In genomic region chr9:65123552-65124168, GRCm38 (mm10) we compare ENCODE assay signal across 9 mouse cellular contexts. TPM values are rescaled to one million over a fixed set of nuclear protein-coding genes. Genes with fewer than 3 reads are reported as not detected.
A peak's percentile ranks its signal among the peaks of the same experiment; 100 is the strongest.
DNase-seq lines count a peak whose midpoint lies in the region; ATAC-seq and TF ChIP-seq lines count a peak whose summit lies in the region.
"Had no signal": no experiment of that assay in that cellular context is flagged by ENCODE, and none has a peak within 500 bp of the region (broad histone marks: within the 10 kb centered on the region; RNA-seq: fewer than 3 reads in every experiment).

No protein-coding gene starts in this region.

- peak; percentile 71 for TF ChIP-seq CTCF in embryonic fibroblast, embryonic 13.5 days (IDR thresholded peaks at IDR 0.05; ENCODE audit: borderline replicate concordance, insufficient read depth, low read length)
- peak; percentile 70 for TF ChIP-seq CTCF in liver, embryonic 14.5 days (IDR thresholded peaks at IDR 0.05; ENCODE audit: low read depth)

- peak overlapping the region; percentile 58 for H3K9ac ChIP-seq in hindbrain, embryonic 16.5 days (ENCODE audit: low read depth, low read length)
- H3K9ac ChIP-seq in liver, embryonic 14.5 days (replicated peaks) = no peak overlapping the region
- H3K9ac ChIP-seq in neural tube, embryonic 13.5 days = peak overlapping the region; percentile 73

- no peaks in the 10 kb centered on the region for H3K4me1 ChIP-seq in embryonic fibroblast, embryonic 13.5 days (ENCODE audit: control insufficient read depth, insufficient read depth, low read length)
- peaks cover 5% of the 10 kb centered on the region for H3K4me1 ChIP-seq in hindbrain, embryonic 16.5 days (ENCODE audit: control insufficient read depth, insufficient read depth, low read depth, low read length)
- no peaks in the 10 kb centered on the region for H3K4me1 ChIP-seq in liver, embryonic 14.5 days (replicated peaks; ENCODE audit: control insufficient read depth in 2 of 2, insufficient read depth in 2 of 2, low read length in 1 of 2)
- peaks cover 23% of the 10 kb centered on the region for H3K4me1 ChIP-seq in neural tube, embryonic 13.5 days (replicated peaks)

- peaks cover 5% of the 10 kb centered on the region for H3K27me3 ChIP-seq in hindbrain, embryonic 16.5 days (replicated peaks; ENCODE audit: control insufficient read depth, insufficient read depth, low read length)
- H3K27me3 ChIP-seq in liver, embryonic 14.5 days (ENCODE audit: control insufficient read depth, insufficient read depth, low read length) = peaks cover 26% of the 10 kb centered on the region
- H3K27me3 ChIP-seq in neural tube, embryonic 13.5 days = peaks cover 33% of the 10 kb centered on the region

- DNase-seq in gastrocnemius, postnatal 14 days = peak; percentile 38
- DNase-seq in gastrocnemius, postnatal 4 days (ENCODE audit: low spot score in 2 of 2) = no peak
- peak; percentile 65 for DNase-seq in adrenal gland, postnatal 25 days
- DNase-seq in liver, embryonic 14.5 days (ENCODE audit: low read depth in 3 of 3, low spot score in 3 of 3) = no peak
- DNase-seq in ovary, postnatal 10 days (ENCODE audit: low spot score) = no peak

- peak overlapping the region; percentile 64 for H3K4me2 ChIP-seq in hindbrain, embryonic 16.5 days (ENCODE audit: low read length)
- H3K4me2 ChIP-seq in liver, embryonic 14.5 days (ENCODE audit: low read depth) = peak overlapping the region; percentile 46
- H3K4me2 ChIP-seq in neural tube, embryonic 13.5 days = peak overlapping the region; percentile 78

- no peaks in the 10 kb centered on the region for H3K9me3 ChIP-seq in hindbrain, embryonic 16.5 days (ENCODE audit: control insufficient read depth, low read length)
- no peaks in the 10 kb centered on the region for H3K9me3 ChIP-seq in liver, embryonic 14.5 days (ENCODE audit: control insufficient read depth, low read length)
- no peaks in the 10 kb centered on the region for H3K9me3 ChIP-seq in neural tube, embryonic 13.5 days

- no peak for TF ChIP-seq EP300 in liver, embryonic 14.5 days (IDR thresholded peaks at IDR 0.05; ENCODE audit: low read depth)

- no peak overlapping the region for H3K4me3 ChIP-seq in embryonic fibroblast, embryonic 13.5 days (ENCODE audit: insufficient read depth, low read length)
- H3K4me3 ChIP-seq in hindbrain, embryonic 16.5 days (ENCODE audit: low read length) = peak overlapping the region; percentile 32
- H3K4me3 ChIP-seq in liver, embryonic 14.5 days (ENCODE audit: insufficient read depth in 1 of 2, low read depth in 2 of 2, low read length in 2 of 2) = peak overlapping the region; percentile 7 to 25; a peak in 2 of 4 replicates
- peak overlapping the region; percentile 42 for H3K4me3 ChIP-seq in neural tube, embryonic 13.5 days

- intact Hi-C loops in gastrocnemius, postnatal 14 days (cut with DNase I; ENCODE audit: low total_unique reads) = loop anchor here (5.0 kb wide), 1 partner anchor 111 kb away; no protein-coding TSS in a partner anchor

- 4% methylated on average over 48 of the region's 48 CpGs for WGBS in hindbrain, embryonic 16.5 days
- 4% methylated on average over 48 of the region's 48 CpGs for WGBS in liver, embryonic 14.5 days (ENCODE audit: insufficient replicate concordance)
- WGBS in neural tube, embryonic 13.5 days = 2% methylated on average over 48 of the region's 48 CpGs

- ATAC-seq in hindbrain, embryonic 16.5 days = peak; percentile 57
- no peak for ATAC-seq in liver, embryonic 14.5 days (ENCODE audit: insufficient read depth)
- peak; percentile 27; the same call in 1 of the 2 replicates for ATAC-seq in neural tube, embryonic 13.5 days (ENCODE audit: low read depth)

- no peak for TF ChIP-seq POLR2A in embryonic fibroblast, embryonic 13.5 days (IDR thresholded peaks at IDR 0.05; ENCODE audit: low read depth, low read length)

- H3K36me3 ChIP-seq in hindbrain, embryonic 16.5 days (ENCODE audit: control insufficient read depth, insufficient read depth, low read length) = peaks cover 13% of the 10 kb centered on the region
- H3K36me3 ChIP-seq in liver, embryonic 14.5 days (replicated peaks; ENCODE audit: control insufficient read depth, insufficient read depth, low read depth) = no peaks in the 10 kb centered on the region
- peaks cover 15% of the 10 kb centered on the region; the same call in 1 of the 2 replicates for H3K36me3 ChIP-seq in neural tube, embryonic 13.5 days

- no peak overlapping the region for H3K27ac ChIP-seq in embryonic fibroblast, embryonic 13.5 days (ENCODE audit: insufficient read depth, low read length)
- H3K27ac ChIP-seq in hindbrain, embryonic 16.5 days (ENCODE audit: low read depth, low read length) = no peak overlapping the region
- no peak overlapping the region for H3K27ac ChIP-seq in liver, embryonic 14.5 days
- no peak overlapping the region for H3K27ac ChIP-seq in neural tube, embryonic 13.5 days (replicated peaks)

RNA-seq across cellular contexts. Expression of gene Igdcc3, which starts 17.3 kb away (rescaled TPM):
- total RNA-seq in gastrocnemius, postnatal 14 days (2021) = under 1 TPM; 0.37 to 0.58 TPM
- total RNA-seq in gastrocnemius, postnatal 4 days (2021) = under 1 TPM; 0.88 to 0.91 TPM
- total RNA-seq in adrenal gland, postnatal 25 days (2021) = 1.2 and 1.3 TPM in 2 replicates
- polyA plus RNA-seq in embryonic fibroblast, embryonic 13.5 days (2011; ENCODE audit: insufficient read length, low read depth, missing spikeins) = not detected in 2 replicates
- 4.4 and 9.0 TPM in 2 replicates for polyA plus RNA-seq in hindbrain, embryonic 16.5 days (2015; fragmentation: Nextera tagmentation; extraction: Ambion mirVana)
- 0.06 and 0.10 TPM in 2 replicates for polyA plus RNA-seq in liver, embryonic 14.5 days (2012; rRNA removed)
- 0.06 and 0.13 TPM in 2 replicates for polyA plus RNA-seq in liver, embryonic 14.5 days (2014; fragmentation: Nextera tagmentation; extraction: Ambion mirVana)
- polyA plus RNA-seq in neural tube, embryonic 13.5 days (2015; fragmentation: Nextera tagmentation; extraction: Ambion mirVana) = 12.3 and 12.9 TPM in 2 replicates
- polyA plus RNA-seq: large intestine, adult 2 months had no signal

RNA-seq across cellular contexts. Expression of gene Igdcc4, which starts 22.4 kb away (rescaled TPM):
- 10 to 100 TPM; 31.8 to 39.9 TPM for total RNA-seq in gastrocnemius, postnatal 14 days (2021)
- total RNA-seq in gastrocnemius, postnatal 4 days (2021) = 100 to 1,000 TPM; 152 to 153 TPM
- 31.7 and 42.0 TPM in 2 replicates for total RNA-seq in adrenal gland, postnatal 25 days (2021)
- 25.1 and 42.1 TPM in 2 replicates for polyA plus RNA-seq in embryonic fibroblast, embryonic 13.5 days (2011; ENCODE audit: insufficient read length, low read depth, missing spikeins)
- polyA plus RNA-seq in hindbrain, embryonic 16.5 days (2015; fragmentation: Nextera tagmentation; extraction: Ambion mirVana) = 12.8 and 17.7 TPM in 2 replicates
- polyA plus RNA-seq in liver, embryonic 14.5 days (2012; rRNA removed) = 4.6 and 4.9 TPM in 2 replicates
- polyA plus RNA-seq in liver, embryonic 14.5 days (2014; fragmentation: Nextera tagmentation; extraction: Ambion mirVana) = 4.5 and 5.4 TPM in 2 replicates
- polyA plus RNA-seq in neural tube, embryonic 13.5 days (2015; fragmentation: Nextera tagmentation; extraction: Ambion mirVana) = 8.9 and 10.3 TPM in 2 replicates

Comparison
In these comparisons a context has a peak if more than half of its experiments do, and no peak if none do; other contexts are left out.
1. DNase-seq: peak in gastrocnemius, postnatal 14 days (single experiment) and adrenal gland, postnatal 25 days (single experiment); none in gastrocnemius, postnatal 4 days (0 of 2), liver, embryonic 14.5 days (0 of 3) and ovary, postnatal 10 days (single experiment).
2. Peak in every context shown above with its lines, with median percentiles within 50 percentile points of each other: H3K4me2 ChIP-seq.